Mouse (Mus musculus): Measurements from ENCODE around the gene Gm21394.
"Not testable (repeated sequence)": the region's sequence is repeated elsewhere in the genome, so short reads cannot be mapped to it uniquely, and the experiment has no call there.

The Gm21394 gene

GRCm38 (mm10) chrY:84564807-84565206 lies at the start of gene Gm21394:
Gene Gm21394, minus strand, starts transcription at chrY:84564907.
- DNase-seq, result not testable (repeated sequence)
